Mouse (Mus musculus) CD4-positive, CD25-positive, alpha-beta regulatory T cell, adult 2 months (primary cell): ENCODE measurements around the gene Rhox4e.
"Not testable (repeated sequence)": the region's sequence is repeated elsewhere in the genome, so short reads cannot be mapped to it uniquely, and the experiment has no call there.

Experiments
- DNase-seq: peaks from one replicate; pipeline ENCODE4 v3.0.0-alpha.2; 2012; ENCODE audit warnings: low read depth, low spot score

Rhox4e gene

DNA sequence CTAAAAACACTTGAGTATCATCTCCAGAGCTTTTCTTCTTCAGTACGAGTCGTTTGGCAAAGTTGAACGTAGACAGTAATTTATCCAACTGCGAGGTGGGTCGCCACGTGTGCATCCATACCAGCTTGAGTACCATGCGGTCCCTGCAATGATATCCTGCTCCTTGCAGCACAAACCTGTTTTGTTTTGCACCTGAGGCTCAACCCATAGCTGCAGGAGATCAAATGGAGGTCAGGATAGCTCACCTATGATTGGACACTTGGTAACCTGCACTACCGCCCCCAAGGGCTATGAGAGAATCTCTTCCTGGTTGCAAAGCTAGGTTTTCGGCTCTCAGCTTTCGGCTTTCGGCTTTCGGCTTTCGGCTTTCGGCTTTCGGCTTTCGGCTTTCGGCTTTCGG, at the start of gene Rhox4e:
Gene Rhox4e, plus strand, starts transcription at position 301 of the 400 bp plus-strand sequence.
- DNase-seq = not testable (repeated sequence)

DNA sequence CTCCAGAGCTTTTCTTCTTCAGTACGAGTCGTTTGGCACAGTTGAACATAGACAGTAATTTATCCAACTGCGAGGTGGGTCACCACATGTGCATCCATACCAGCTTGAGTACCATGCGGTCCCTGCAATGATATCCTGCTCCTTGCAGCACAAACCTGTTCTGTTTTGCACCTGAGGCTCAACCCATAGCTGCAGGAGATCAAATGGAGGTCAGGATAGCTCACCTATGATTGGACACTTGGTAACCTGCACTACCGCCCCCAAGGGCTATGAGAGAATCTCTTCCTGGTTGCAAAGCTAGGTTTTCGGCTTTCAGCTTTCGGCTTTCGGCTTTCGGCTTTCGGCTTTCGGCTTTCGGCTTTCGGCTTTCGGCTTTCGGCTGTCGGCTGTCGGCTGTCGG, 43.2 kb upstream of the Rhox4e start, which contains the start of gene Rhox4d:
Gene Rhox4d, plus strand, starts transcription at position 301 of the 400 bp plus-strand sequence.
- DNase-seq = not testable (repeated sequence)

DNA sequence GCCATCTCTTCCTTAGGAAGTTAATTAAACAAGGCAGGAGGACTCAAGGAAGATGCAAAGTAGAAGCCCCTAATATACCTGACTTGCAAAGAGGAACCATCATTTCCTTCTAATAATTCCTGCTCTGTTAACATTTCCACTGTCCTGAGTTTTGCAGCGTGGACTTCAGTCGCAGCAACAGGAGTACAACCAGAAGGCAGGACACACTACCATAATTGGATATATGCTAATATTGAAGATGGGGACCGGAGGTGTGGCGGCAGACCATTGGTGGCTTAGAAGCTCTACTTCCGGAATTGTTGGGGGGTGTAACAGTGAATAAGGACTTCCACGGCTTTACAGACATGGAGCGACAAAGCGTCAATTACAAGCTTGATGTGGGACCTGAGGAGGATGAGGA, 27.1 kb upstream of the Rhox4e start, which contains the start of gene Rhox2e:
Gene Rhox2e, plus strand, starts transcription at position 301 of the 400 bp plus-strand sequence.
- DNase-seq = not testable (repeated sequence)

DNA sequence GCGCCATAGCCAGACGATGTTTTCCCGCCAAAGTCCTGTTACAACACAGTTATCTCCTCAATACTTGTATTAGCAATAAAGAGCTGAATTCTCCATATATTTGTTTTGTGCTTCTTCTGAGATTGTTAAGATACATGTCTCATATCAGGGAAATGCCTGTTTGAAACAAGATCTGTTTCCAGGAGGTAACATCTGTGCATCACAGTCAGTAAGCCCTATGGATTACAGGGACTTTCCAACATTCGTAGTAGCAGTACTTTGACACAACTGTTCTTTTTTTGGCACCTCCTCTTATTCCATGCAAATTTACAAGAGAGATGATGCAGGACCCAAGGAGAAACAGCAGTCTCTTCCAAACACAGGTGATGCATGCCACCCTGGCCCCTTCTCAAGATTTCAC, 15.5 kb upstream of the Rhox4e start, which contains the start of gene Rhox3e:
Gene Rhox3e, plus strand, starts transcription at position 301 of the 400 bp plus-strand sequence.
- DNase-seq = not testable (repeated sequence)

DNA sequence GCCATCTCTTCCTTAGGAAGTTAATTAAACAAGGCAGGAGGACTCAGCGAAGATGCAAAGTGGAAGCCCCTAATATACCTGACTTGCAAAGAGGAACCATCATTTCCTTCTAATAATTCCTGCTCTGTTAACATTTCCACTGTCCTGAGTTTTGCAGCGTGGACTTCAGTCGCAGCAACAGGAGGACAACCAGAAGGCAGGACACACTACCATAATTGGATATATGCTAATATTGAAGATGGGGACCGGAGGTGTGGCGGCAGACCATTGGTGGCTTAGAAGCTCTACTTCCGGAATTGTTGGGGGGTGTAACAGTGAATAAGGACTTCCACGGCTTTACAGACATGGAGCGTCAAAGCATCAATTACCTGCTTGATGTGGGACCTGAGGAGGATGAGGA, 13.9 kb downstream of the Rhox4e start, which contains the start of gene Rhox2f:
Gene Rhox2f, plus strand, starts transcription at position 301 of the 400 bp plus-strand sequence.
- not testable (repeated sequence) for DNase-seq

DNA sequence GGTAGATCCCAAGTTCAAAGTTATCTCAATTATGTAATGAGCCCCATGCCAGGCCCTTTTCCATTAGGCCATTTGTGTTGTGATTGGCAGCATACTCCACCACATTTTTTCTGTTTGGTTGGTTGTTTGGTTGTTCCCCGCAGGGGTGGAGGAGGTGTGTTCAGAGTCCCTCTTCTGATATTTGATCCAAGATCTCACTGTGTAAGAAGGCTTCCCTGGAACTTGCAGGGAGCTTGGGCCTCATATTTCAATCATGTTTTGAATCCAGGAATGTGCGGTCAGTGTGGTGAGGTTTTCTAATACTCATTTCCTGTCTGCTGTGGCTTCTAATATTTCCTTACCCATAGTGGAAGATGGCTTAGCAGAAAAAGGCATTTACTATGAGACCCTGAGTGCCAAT, 15.4 kb downstream of the Rhox4e start:
- DNase-seq = not testable (repeated sequence)

DNA sequence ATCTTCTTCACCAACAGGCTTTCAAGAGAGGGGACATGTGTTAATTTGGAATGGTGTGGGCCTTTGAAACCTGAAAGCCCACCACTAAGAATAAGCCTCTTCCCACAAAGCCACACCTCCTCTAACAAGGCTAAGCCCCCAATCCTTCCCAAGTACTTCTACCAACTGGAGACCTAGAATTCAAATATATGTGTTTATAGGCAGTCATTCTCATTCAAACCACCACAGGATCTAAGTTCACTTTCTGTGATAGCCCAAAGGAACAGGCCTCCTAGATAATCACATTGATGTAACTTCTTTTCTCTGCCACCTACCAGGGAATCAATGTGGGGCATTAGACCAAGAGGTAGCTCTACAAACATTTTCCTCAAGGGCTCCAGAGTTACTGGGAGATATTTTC, 23.5 kb downstream of the Rhox4e start, which contains the start of gene Rhox3f:
Gene Rhox3f, plus strand, starts transcription at position 301 of the 400 bp plus-strand sequence.
- not testable (repeated sequence) for DNase-seq

DNA sequence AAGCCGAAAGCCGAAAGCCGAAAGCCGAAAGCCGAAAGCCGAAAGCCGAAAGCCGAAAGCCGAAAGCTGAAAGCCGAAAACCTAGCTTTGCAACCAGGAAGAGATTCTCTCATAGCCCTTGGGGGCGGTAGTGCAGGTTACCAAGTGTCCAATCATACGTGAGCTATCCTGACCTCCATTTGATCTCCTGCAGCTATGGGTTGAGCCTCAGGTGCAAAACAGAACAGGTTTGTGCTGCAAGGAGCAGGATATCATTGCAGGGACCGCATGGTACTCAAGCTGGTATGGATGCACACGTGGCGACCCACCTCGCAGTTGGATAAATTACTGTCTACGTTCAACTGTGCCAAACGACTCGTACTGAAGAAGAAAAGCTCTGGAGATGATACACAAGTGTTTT, 50.4 kb downstream of the Rhox4e start, which contains the start of gene Rhox4f:
Gene Rhox4f, minus strand, starts transcription at position 101 of the 400 bp plus-strand sequence.
- not testable (repeated sequence) for DNase-seq
